Mouse (Mus musculus): Measurements from ENCODE around the gene Elf2. TPM values are rescaled to one million over a fixed set of nuclear protein-coding genes. Genes with fewer than 3 reads are reported as not detected.
A peak's percentile ranks its signal among the peaks of the same experiment; 100 is the strongest.
"Not testable (repeated sequence)": the region's sequence is repeated elsewhere in the genome, so short reads cannot be mapped to it uniquely, and the experiment has no call there.

Elf2 gene
- total and polyA plus RNA-seq, 3 experiments: 38.0 to 53.3 (median 46.5) TPM

DNA sequence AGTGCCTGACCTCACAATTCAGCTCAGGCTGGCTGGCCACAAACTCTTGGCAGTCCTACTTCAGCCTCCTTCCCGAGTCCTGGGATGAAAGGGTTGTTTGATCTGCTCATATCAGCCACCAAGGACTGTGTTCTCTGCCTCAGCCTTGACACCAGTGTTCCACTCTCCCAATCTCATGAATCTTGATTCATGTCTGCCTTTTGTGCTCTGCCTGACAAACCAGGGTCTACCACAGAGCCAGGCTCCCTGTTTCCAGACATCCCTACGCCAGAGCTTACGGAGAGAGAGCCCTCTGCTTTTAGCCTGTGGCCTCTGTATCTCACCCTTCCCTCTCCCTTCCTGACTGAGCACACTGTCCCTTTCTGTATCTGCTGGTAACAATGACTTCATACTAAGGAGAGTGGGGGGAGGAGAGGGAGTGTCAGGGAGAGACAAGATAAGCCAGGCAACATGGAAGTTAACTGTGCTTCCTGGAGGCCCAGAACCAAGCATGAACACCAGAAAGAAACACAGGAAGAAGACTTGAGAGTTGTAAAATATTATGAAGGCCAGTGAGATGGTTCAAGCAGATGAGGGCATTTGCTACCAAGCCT, 8.3 kb upstream of the Elf2 start:
- H3K4me3 ChIP-seq (ENCODE audit: control insufficient read depth in 1 of 2, insufficient read depth in 1 of 2, low read depth in 2 of 2, low read length in 2 of 2): 0 out of 4 replicates have a peak overlapping the region, but pooled peaks of 1 of the 2 experiments have one; percentile 11

DNA sequence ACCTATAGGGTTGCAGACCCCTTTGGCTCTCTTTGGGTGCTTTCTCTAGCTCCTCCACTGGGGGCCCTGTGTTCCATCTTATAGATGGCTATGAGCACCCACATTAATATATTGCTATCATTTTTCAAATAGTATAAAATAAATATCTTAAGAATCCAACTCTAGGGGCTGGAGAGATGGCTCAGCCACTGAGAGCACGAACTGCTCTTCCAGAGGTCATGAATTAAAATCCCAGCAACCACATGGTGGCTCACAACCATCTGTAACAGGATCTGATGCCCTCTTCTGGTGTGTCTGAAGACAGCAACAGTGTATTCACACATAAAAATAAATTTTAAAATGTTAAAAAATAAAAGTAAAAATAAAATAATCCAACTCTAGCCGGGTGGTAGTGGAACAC, 4.6 kb upstream of the Elf2 start:
- DNase-seq (ENCODE audit: low read depth, low spot score); H3K4me3 ChIP-seq (ENCODE audit: control insufficient read depth in 1 of 2, insufficient read depth in 1 of 2, low read depth in 2 of 2, low read length in 2 of 2); H3K36me3 ChIP-seq (ENCODE audit: control insufficient read depth in 1 of 2, insufficient read depth in 2 of 2, low read length in 2 of 2); H3K27me3 ChIP-seq (ENCODE audit: control insufficient read depth in 1 of 2, insufficient read depth in 2 of 2, low read length in 2 of 2); H3K9ac ChIP-seq (ENCODE audit: control insufficient read depth, low read depth, low read length, poor library complexity, severe bottlenecking); H3K27ac ChIP-seq (ENCODE audit: control insufficient read depth, low read depth, low read length); H3K9me3 ChIP-seq (replicated peaks; ENCODE audit: insufficient read depth, low read length): not testable (repeated sequence)
- Histone ChIP-seq H3K79me2 (ENCODE audit: control insufficient read depth, insufficient read depth, low read length, poor library complexity) (peaks cover 12% of the 10 kb centered on the region), H3K4me1 (ENCODE audit: control insufficient read depth in 1 of 2, insufficient read depth in 2 of 2, low read length in 2 of 2) (peaks cover 5 to 12% of the 10 kb centered on the region in 2 experiments; a peak in 3 of 4 replicates)
- TF ChIP-seq CTCF (IDR thresholded peaks at IDR 0.05 in 2 of 3, conservative IDR thresholded peaks at IDR 0.05 in 1 of 3; ENCODE audit: control insufficient read depth in 1 of 3, insufficient read depth in 1 of 3, low read depth in 2 of 3, low read length in 3 of 3, poor library complexity in 1 of 3, severe bottlenecking in 1 of 3): peak in 1 of 3 experiments; percentile 2; a peak in 1 of 6 replicates

More for the DNA sequence above, 8.3 kb upstream of the Elf2 start:
- Histone ChIP-seq H3K4me1 (ENCODE audit: control insufficient read depth in 1 of 2, insufficient read depth in 2 of 2, low read length in 2 of 2) (peaks cover 5 to 12% of the 10 kb centered on the region in 2 experiments; a peak in 3 of 4 replicates), H3K9ac (ENCODE audit: control insufficient read depth, low read depth, low read length, poor library complexity, severe bottlenecking) (peak overlapping the region; percentile 25), H3K9me3 (replicated peaks; ENCODE audit: insufficient read depth, low read length) (no peaks in the 10 kb centered on the region), H3K79me2 (ENCODE audit: control insufficient read depth, insufficient read depth, low read length, poor library complexity) (no peaks in the 10 kb centered on the region), H3K36me3 (ENCODE audit: control insufficient read depth in 1 of 2, insufficient read depth in 2 of 2, low read length in 2 of 2) (peaks cover 0 to 8% of the 10 kb centered on the region in 2 experiments; a peak in 2 of 4 replicates), H3K27ac (ENCODE audit: control insufficient read depth, low read depth, low read length) (peak overlapping the region; percentile 30), H3K27me3 (ENCODE audit: control insufficient read depth in 1 of 2, insufficient read depth in 2 of 2, low read length in 2 of 2) (no peaks in the 10 kb centered on the region)
- DNase-seq (ENCODE audit: low read depth, low spot score): peak; percentile 77
- TF ChIP-seq SIN3A (IDR thresholded peaks at IDR 0.05; ENCODE audit: low read length) (peak; percentile 38), KAT2A (conservative IDR thresholded peaks at IDR 0.05; ENCODE audit: low read depth, low read length) (no peak), GATA1 (IDR thresholded peaks at IDR 0.05; ENCODE audit: low read depth, low read length) (peak; percentile 75), NELFE (IDR thresholded peaks at IDR 0.05; ENCODE audit: low read depth, low read length) (no peak), E2F4 (IDR thresholded peaks at IDR 0.05; ENCODE audit: borderline replicate concordance, low read depth, low read length) (no peak), HCFC1 (IDR thresholded peaks at IDR 0.05; ENCODE audit: low read depth, low read length) (0 out of 2 replicates have a peak, but pooled peaks have one; percentile 17), MEF2A (IDR thresholded peaks at IDR 0.05; ENCODE audit: extremely low read depth, insufficient replicate concordance, low read depth, low read length, poor library complexity, severe bottlenecking) (no peak), CHD1 (IDR thresholded peaks at IDR 0.05; ENCODE audit: low read depth, low read length) (no peak), MYC (IDR thresholded peaks at IDR 0.05; ENCODE audit: low read depth, low read length) (0 out of 2 replicates have a peak, but pooled peaks have one; percentile 25), EP300 (IDR thresholded peaks at IDR 0.05; ENCODE audit: low read depth in 1 of 2, low read length in 2 of 2) (peak in 1 of 2 experiments; percentile 52; a peak in 3 of 4 replicates), USF2 (IDR thresholded peaks at IDR 0.05; ENCODE audit: borderline replicate concordance in 1 of 2, insufficient read depth in 1 of 2, low read depth in 1 of 2, low read length in 2 of 2) (no peak), ETS1 (IDR thresholded peaks at IDR 0.05; ENCODE audit: low read depth, low read length) (peak; percentile 88), RAD21 (IDR thresholded peaks at IDR 0.05; ENCODE audit: low read depth, low read length) (no peak), TAL1 (IDR thresholded peaks at IDR 0.05; ENCODE audit: low read length) (peak; percentile 30), POLR2AphosphoS2 (IDR thresholded peaks at IDR 0.05; ENCODE audit: low read length) (no peak), POLR2AphosphoS5 (IDR thresholded peaks at IDR 0.05; ENCODE audit: borderline replicate concordance, low read depth, low read length) (no peak), POLR2A (IDR thresholded peaks at IDR 0.05; ENCODE audit: control insufficient read depth in 1 of 2, insufficient read depth in 1 of 2, low read depth in 1 of 2, low read length in 2 of 2, poor library complexity in 1 of 2) (peak in 1 of 2 experiments; percentile 44; a peak in 1 of 4 replicates), ZKSCAN1 (IDR thresholded peaks at IDR 0.05; ENCODE audit: low read depth, low read length) (no peak), USF1 (IDR thresholded peaks at IDR 0.05; ENCODE audit: low read depth, low read length) (no peak)
